Mouse (Mus musculus) hindbrain, embryonic 12.5 days (tissue): ENCODE results near the gene Pcdh15. TPM values are rescaled to one million over a fixed set of nuclear protein-coding genes. Genes with fewer than 3 reads are reported as not detected.

Experiments used
- ATAC-seq: fragments of 200-750 bp; cut with Nextera tagmentation; 2 replicates; pipeline ENCODE4 v1.8.0; 2017; ENCODE audit warnings: moderate TSS enrichment; ENCODE audit not compliant: low FRiP score
- H3K27ac ChIP-seq: fragments of 300-500 bp; sonication (generic); 2 replicates; pipeline ENCODE4 v1.5.1; 2016; ENCODE audit warnings: mild to moderate bottlenecking
- H3K27me3 ChIP-seq: fragments of 300-500 bp; sonication (generic); 2 replicates; pipeline ENCODE4 v1.6.1; 2016; ENCODE audit warnings: mild to moderate bottlenecking
- H3K36me3 ChIP-seq: fragments of 300-500 bp; sonication (generic); 2 replicates; pipeline ENCODE4 v1.6.1; 2016; ENCODE audit warnings: mild to moderate bottlenecking
- H3K4me1 ChIP-seq: fragments of 300-500 bp; sonication (generic); 2 replicates; pipeline ENCODE4 v1.6.1; 2016
- H3K4me2 ChIP-seq: fragments of 300-500 bp; sonication (generic); replicated peaks from 2 replicates; pipeline ENCODE4 v1.6.1; 2016; ENCODE audit warnings: mild to moderate bottlenecking
- H3K4me3 ChIP-seq: fragments of 300-500 bp; sonication (generic); 2 replicates; pipeline ENCODE4 v1.5.1; 2016; ENCODE audit warnings: mild to moderate bottlenecking
- H3K9ac ChIP-seq: fragments of 300-500 bp; sonication (generic); 2 replicates; pipeline ENCODE4 v1.6.1; 2016; ENCODE audit warnings: mild to moderate bottlenecking, moderate library complexity
- H3K9me3 ChIP-seq: fragments of 300-500 bp; sonication (generic); replicated peaks from 2 replicates; pipeline ENCODE4 v1.6.1; 2016; ENCODE audit warnings: mild to moderate bottlenecking
- WGBS: fragments of 180-500 bp; shearing (Covaris S2); methylation state at CpG from one replicate; pipeline ENCODE4 v1.1.7; 2016; 5-methylcytosine and 5-hydroxymethylcytosine counted together
- polyA plus RNA-seq: library from polyadenylated mRNA; unstranded; fragments of >200 nt; fragmentation: Nextera tagmentation; extraction: Ambion mirVana; gene quantifications from 2 replicates; pipeline ENCODE4 v1.2.1, GENCODE M21; 2016

Pcdh15 gene
- polyA plus RNA-seq, 1 experiment from 2014 or later, result 4.9 TPM

DNA sequence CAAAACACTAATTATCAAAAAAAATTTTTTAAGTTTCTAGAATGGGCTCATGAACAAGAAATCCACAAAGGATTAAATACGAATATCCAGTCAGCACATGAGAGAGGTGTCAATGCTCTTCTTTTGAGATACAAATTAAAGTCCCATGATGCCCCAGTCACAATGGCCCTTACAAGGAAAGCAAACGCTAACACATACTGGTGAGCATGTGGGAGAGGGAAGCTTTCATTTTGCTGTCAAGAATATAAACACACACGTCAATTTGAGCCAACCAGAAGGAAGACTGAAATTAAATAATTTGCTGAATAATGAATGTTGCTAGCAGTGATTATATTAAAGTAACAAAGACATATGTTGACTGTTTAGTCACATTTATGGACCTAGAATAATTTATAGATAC, 1470.5 kb downstream of the Pcdh15 start:
- no peak overlapping the region for H3K4me3 ChIP-seq
- no peaks in the 10 kb centered on the region for H3K9me3 ChIP-seq

DNA sequence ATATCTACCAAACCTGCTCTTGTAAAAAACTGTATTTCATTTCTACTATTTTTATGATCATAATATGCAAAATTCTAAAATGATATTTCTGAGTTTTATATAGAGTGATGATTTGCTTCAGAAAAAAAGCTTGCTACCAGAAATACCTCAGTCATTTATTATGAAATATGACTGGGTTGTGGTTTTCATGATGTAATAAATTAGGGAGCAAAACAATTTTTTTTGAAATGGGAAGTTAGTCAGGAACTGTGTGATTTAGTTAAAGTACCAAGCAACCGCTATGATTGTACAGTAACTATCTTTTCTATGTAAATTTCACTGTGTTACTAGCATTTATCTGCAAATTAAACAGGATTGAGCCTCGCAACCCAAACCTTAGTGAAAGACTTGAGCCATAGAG, 1480.8 kb downstream of the Pcdh15 start:
- 87% methylated on average over 2 of the region's 2 CpGs for WGBS
- Histone ChIP-seq H3K4me1 (no peaks in the 10 kb centered on the region), H3K27me3 (no peaks in the 10 kb centered on the region), H3K4me2 (no peak overlapping the region), H3K9me3 (no peaks in the 10 kb centered on the region), H3K27ac (no peak overlapping the region), H3K9ac (no peak overlapping the region), H3K36me3 (no peaks in the 10 kb centered on the region), H3K4me3 (no peak overlapping the region)
- ATAC-seq, result no peak

More for the DNA sequence above, 1470.5 kb downstream of the Pcdh15 start:
- no peak overlapping the region for H3K4me2 ChIP-seq
- no peaks in the 10 kb centered on the region for H3K36me3 ChIP-seq
- H3K27ac ChIP-seq, result no peak overlapping the region
- H3K9ac ChIP-seq, result no peak overlapping the region
- ATAC-seq, result no peak
- H3K27me3 ChIP-seq, result no peaks in the 10 kb centered on the region
- no peaks in the 10 kb centered on the region for H3K4me1 ChIP-seq
- 69% methylated on average over 3 of the region's 3 CpGs for WGBS

DNA sequence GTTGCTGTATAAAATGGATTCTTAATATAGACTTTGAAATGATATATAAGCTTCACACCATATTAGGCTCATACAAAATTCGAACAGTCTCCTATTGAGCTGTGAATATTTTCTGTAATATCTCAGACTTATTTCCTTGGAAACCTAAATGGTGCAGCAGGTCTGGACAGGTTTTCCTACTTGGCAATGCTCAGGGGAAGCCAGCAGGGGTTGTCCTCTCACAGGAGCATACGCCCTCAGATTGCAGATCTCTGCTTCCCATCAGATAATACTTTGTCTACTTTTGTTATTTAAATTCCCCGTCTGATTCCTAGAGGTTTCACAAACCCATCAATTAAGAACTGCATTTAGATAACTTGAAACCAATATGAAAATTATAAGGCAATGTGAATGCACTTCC, 1492.7 kb downstream of the Pcdh15 start:
- no peak overlapping the region for H3K4me3 ChIP-seq
- H3K27ac ChIP-seq, result no peak overlapping the region
- no peak overlapping the region for H3K4me2 ChIP-seq
- no peaks in the 10 kb centered on the region for H3K27me3 ChIP-seq
- WGBS, result 77% methylated on average over 3 of the region's 3 CpGs
- ATAC-seq, result no peak
- no peaks in the 10 kb centered on the region for H3K9me3 ChIP-seq
- no peaks in the 10 kb centered on the region for H3K36me3 ChIP-seq
- no peak overlapping the region for H3K9ac ChIP-seq
- no peaks in the 10 kb centered on the region for H3K4me1 ChIP-seq

DNA sequence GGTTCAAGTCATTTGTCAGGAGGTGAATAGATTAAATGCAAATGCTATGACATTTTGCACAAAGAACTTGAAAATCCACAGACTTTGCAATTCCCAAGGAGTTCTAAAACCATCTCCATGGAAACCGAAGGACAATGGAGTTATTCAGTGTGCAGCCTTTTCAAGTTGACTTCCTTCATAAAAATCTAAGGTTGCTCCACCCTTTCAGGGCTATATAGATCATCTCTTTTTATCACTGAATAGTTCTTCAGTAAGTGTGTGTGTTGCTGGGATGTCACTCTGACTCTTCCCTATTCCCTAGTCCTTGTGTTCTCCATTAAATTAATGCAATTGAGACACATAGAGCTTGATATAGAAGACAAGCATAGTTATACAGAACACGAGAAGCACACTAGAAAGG, 1508.5 kb downstream of the Pcdh15 start:
- no peak overlapping the region for H3K4me3 ChIP-seq
- WGBS, result 65% methylated on average over 2 of the region's 2 CpGs
- H3K9ac ChIP-seq, result no peak overlapping the region
- H3K36me3 ChIP-seq, result no peaks in the 10 kb centered on the region
- no peak overlapping the region for H3K4me2 ChIP-seq
- H3K9me3 ChIP-seq, result no peaks in the 10 kb centered on the region
- ATAC-seq, result 0 out of 2 replicates have a peak, but pooled peaks have one; percentile 22
- no peak overlapping the region for H3K27ac ChIP-seq
- H3K27me3 ChIP-seq, result no peaks in the 10 kb centered on the region
- peaks cover 4% of the 10 kb centered on the region; the same call in 1 of the 2 replicates for H3K4me1 ChIP-seq

DNA sequence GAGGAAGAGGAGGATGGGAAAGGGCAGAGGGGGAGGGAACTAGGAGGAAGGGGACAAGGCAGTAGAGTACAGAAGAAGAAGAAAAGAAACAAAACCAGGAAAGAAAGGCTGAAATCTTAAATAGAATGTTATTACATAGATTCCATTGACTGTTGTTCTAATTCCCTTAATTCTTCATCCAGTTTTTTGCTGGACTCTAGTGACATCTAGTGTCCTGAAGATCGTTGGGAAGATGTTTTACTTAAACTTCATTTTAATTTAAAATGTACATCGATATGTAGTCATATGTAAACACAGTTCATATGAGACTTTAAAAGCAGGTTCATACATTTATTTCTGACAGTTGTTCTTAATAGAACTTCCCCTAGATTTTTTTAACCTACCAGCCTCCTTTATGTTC, 1522.7 kb downstream of the Pcdh15 start:
- Histone ChIP-seq H3K9ac (no peak overlapping the region), H3K36me3 (no peaks in the 10 kb centered on the region), H3K4me1 (no peaks in the 10 kb centered on the region), H3K27me3 (no peaks in the 10 kb centered on the region), H3K9me3 (no peaks in the 10 kb centered on the region), H3K4me2 (no peak overlapping the region), H3K4me3 (no peak overlapping the region), H3K27ac (no peak overlapping the region)
- no peak for ATAC-seq
- WGBS, result 63% methylated on average over 2 of the region's 2 CpGs

DNA sequence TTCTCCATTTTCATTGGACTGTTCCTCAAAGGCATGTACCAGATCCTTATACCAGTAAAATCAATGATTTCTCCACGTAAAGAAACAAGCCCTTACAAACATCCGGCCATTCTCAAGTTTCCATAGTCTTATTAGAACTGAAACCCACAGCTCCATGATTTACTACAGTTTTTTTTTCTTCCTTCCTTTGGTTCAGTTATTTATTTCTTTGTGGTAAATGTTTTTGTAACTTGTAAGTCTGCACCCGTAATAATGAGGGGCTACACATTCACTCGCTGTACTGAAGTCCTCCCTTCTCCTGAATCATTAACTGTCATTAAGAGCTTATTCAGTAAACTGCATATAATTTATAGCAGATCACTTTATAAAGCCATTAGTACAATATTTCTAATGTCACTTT, 1526.6 kb downstream of the Pcdh15 start:
- H3K27ac ChIP-seq, result no peak overlapping the region
- H3K9ac ChIP-seq, result no peak overlapping the region
- 83% methylated on average over 4 of the region's 4 CpGs for WGBS
- ATAC-seq, result no peak
- no peak overlapping the region for H3K4me2 ChIP-seq
- H3K36me3 ChIP-seq, result no peaks in the 10 kb centered on the region
- no peak overlapping the region for H3K4me3 ChIP-seq
- no peaks in the 10 kb centered on the region for H3K27me3 ChIP-seq
- H3K9me3 ChIP-seq, result no peaks in the 10 kb centered on the region
- H3K4me1 ChIP-seq, result no peaks in the 10 kb centered on the region

DNA sequence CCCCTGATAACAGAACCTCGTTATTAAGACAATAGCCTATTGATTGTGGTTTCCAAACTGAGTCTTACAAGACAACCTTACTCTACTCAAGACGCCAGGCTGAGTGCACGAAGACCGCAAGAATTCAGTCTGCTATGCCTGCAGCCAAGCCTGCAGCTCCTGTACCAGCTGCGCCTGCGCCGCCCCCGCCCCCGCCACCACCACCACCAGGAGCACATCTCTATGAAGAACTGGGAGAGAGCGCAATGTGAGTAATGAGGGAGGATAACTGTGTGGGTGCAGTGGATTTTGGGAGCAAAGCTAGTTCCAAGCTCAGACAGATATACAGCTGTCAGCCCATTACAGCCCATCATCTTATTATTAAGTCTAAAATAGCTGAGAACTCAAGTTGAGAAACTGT, 1527.5 kb downstream of the Pcdh15 start:
- Histone ChIP-seq H3K36me3 (no peaks in the 10 kb centered on the region), H3K27me3 (no peaks in the 10 kb centered on the region), H3K4me1 (no peaks in the 10 kb centered on the region), H3K9me3 (no peaks in the 10 kb centered on the region), H3K27ac (no peak overlapping the region), H3K4me3 (no peak overlapping the region), H3K9ac (no peak overlapping the region), H3K4me2 (no peak overlapping the region)
- WGBS, result 68% methylated on average over 10 of the region's 10 CpGs
- ATAC-seq, result no peak

DNA sequence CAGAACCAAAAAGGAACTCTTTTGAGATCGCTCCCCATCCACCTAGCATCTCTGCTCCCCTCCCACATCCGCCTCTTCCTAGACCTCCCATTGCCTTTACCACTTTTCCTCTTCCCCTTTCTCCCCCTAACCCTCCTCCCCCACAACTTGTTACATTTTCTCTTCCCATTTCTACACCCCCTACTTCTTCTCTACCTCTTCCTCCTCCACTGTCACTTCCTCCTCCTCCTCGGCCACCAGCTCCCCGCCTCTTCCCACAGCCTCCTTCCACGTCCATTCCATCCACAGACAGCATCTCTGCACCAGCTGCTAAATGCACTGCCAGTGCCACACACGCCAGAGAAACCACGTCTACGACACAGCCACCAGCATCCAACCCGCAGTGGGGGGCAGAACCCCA, 1532.2 kb downstream of the Pcdh15 start:
- 90% methylated on average over 9 of the region's 9 CpGs for WGBS
- Histone ChIP-seq H3K9ac (no peak overlapping the region), H3K9me3 (no peaks in the 10 kb centered on the region), H3K36me3 (no peaks in the 10 kb centered on the region), H3K4me2 (no peak overlapping the region), H3K27ac (no peak overlapping the region), H3K4me3 (no peak overlapping the region), H3K27me3 (no peaks in the 10 kb centered on the region), H3K4me1 (no peaks in the 10 kb centered on the region)
- no peak for ATAC-seq

DNA sequence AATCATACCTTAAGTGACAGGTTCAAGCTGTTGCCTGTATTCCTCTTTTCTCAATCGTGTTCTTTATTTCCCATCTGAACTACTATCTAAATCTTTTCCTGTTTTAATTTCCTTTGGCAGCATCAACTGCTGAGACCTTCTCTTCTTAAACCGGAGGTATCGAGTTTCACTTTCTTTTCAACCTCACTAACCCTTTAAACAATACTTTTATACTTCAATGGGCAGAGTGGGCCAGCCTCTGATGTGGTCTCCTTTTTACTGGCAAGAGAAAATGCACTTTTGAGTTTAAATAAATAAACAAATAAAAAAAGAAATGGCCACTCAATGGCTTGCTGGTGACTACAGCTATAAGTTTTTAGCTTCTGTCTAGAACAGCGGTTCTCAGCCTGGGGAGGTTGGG, 1537.9 kb downstream of the Pcdh15 start:
- Histone ChIP-seq H3K9ac (no peak overlapping the region), H3K4me1 (no peaks in the 10 kb centered on the region), H3K4me2 (no peak overlapping the region), H3K27me3 (no peaks in the 10 kb centered on the region), H3K4me3 (no peak overlapping the region), H3K36me3 (no peaks in the 10 kb centered on the region), H3K9me3 (no peaks in the 10 kb centered on the region), H3K27ac (no peak overlapping the region)
- 41% methylated on average over 4 of the region's 4 CpGs for WGBS
- ATAC-seq, result no peak

DNA sequence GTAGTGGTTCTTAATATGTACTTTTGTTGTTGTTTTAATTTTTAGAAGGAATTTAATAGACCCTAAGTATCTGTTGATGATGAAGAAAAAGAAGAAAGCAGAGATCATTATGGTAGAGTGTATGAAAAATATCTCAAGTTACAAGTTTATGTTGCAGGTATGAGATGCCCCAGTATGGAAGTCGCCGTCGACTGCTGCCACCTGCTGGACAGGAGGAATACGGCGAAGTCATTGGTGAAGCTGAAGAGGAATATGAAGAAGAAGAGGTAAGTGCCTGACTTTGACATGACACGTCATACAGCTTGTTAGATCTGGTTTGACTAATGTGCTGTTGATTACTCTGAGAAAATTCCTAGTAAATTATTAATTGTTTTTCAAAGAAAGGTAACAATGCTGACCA, 1543.0 kb downstream of the Pcdh15 start:
- H3K4me1 ChIP-seq, result no peaks in the 10 kb centered on the region
- no peak for ATAC-seq
- no peaks in the 10 kb centered on the region for H3K27me3 ChIP-seq
- H3K27ac ChIP-seq, result no peak overlapping the region
- no peaks in the 10 kb centered on the region for H3K36me3 ChIP-seq
- no peak overlapping the region for H3K4me3 ChIP-seq
- H3K9ac ChIP-seq, result no peak overlapping the region
- H3K4me2 ChIP-seq, result no peak overlapping the region
- 66% methylated on average over 6 of the region's 6 CpGs for WGBS
- H3K9me3 ChIP-seq, result no peaks in the 10 kb centered on the region

DNA sequence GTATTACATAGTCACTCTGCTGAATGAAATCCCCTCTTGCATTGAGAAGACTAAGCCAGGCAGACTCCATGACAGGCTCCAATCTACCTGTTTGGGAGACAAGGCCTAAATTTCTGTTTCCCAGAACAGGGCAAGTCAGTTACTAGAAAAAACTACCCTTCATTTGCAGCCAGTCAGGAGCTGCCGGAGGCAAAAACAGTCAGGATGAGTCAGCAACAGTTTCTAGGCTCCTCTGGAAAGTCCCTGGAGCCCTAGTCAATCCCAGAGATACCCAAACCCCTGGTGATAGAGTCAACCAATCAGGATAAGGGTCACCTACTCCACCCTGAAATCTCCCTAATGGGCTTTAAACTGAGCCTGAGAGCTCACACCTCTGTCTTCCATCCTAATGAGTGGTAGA, 1564.0 kb downstream of the Pcdh15 start:
- no peak for ATAC-seq
- no peaks in the 10 kb centered on the region for H3K27me3 ChIP-seq
- H3K9ac ChIP-seq, result no peak overlapping the region
- H3K4me3 ChIP-seq, result no peak overlapping the region
- H3K4me2 ChIP-seq, result no peak overlapping the region
- WGBS, result 92% methylated on average over 1 of the region's 1 CpGs
- H3K4me1 ChIP-seq, result no peaks in the 10 kb centered on the region
- H3K9me3 ChIP-seq, result no peaks in the 10 kb centered on the region
- H3K27ac ChIP-seq, result no peak overlapping the region
- no peaks in the 10 kb centered on the region for H3K36me3 ChIP-seq

DNA sequence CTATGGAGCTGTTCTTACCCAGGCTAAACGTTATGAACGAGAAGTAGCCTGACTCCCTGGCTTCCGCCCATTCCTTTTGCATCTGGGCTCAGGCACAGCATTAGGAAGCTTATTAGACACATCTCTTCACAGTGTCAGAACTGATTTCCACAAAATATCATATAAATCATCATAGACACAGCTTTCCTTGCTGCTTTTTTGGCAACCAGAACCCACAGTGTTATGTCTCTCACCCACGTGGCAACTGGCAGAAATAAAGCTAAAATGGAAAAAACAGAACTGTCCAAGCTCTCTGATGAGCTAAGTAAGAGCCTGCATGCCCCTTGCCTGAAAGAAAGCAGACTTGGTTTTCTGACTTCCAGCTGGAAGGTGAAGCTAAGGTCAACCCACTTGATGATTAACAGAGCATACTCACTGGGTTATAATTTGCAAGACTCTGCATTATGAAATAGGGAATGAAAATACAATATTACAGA, 1580.9 kb downstream of the Pcdh15 start:
- ATAC-seq, result no peak
- Histone ChIP-seq H3K36me3 (no peaks in the 10 kb centered on the region), H3K4me3 (no peak overlapping the region), H3K4me1 (no peaks in the 10 kb centered on the region), H3K27me3 (no peaks in the 10 kb centered on the region), H3K27ac (no peak overlapping the region), H3K4me2 (no peak overlapping the region), H3K9me3 (no peaks in the 10 kb centered on the region), H3K9ac (no peak overlapping the region)
- WGBS, result 62% methylated on average over 4 of the region's 4 CpGs

DNA sequence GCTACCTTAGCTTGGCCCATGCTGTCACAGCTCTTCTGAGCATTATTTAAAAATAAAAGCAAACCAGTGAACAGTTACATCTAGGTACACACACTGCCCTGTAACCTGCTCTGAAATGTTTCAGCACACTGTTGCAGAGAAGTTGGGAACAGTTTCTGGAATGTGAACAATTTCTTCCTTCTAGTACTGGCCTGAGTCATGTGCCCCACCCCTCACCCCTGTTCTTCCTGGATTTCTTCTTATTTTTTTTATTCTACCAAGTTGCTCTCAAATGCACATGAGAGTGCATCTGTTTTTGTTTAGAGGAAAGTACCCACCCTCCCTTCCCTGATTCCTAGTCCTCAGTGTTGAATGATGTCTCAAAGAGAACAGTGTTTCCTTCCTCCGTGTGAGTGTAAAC, 1581.4 kb downstream of the Pcdh15 start:
- ATAC-seq, result no peak
- Histone ChIP-seq H3K4me1 (no peaks in the 10 kb centered on the region), H3K36me3 (no peaks in the 10 kb centered on the region), H3K27ac (no peak overlapping the region), H3K27me3 (no peaks in the 10 kb centered on the region), H3K9ac (no peak overlapping the region), H3K4me2 (no peak overlapping the region), H3K4me3 (no peak overlapping the region), H3K9me3 (no peaks in the 10 kb centered on the region)
- WGBS, result 32% methylated on average over 1 of the region's 1 CpGs
